Mouse (Mus musculus): Measurements from ENCODE around the gene Gm8879. TPM values are rescaled to one million over a fixed set of nuclear protein-coding genes. Genes with fewer than 3 reads are reported as not detected.
"Not testable (repeated sequence)": the region's sequence is repeated elsewhere in the genome, so short reads cannot be mapped to it uniquely, and the experiment has no call there.

Gene Gm8879
- polyA plus RNA-seq (2014; fragmentation: Nextera tagmentation; extraction: Ambion mirVana) = not detected in 2 replicates

GRCm38 (mm10) chr5:11127334-11127733, at the start of gene Gm8879:
TSS of gene Gm8879 (plus strand) at chr5:11127634.
- ATAC-seq (ENCODE audit: low FRiP score, low TSS enrichment); H3K27ac ChIP-seq (replicated peaks; ENCODE audit: low read depth, low read length); H3K4me1 ChIP-seq (ENCODE audit: control insufficient read depth, insufficient read depth, low read length); H3K9ac ChIP-seq (replicated peaks; ENCODE audit: low read length); H3K9me3 ChIP-seq (ENCODE audit: control insufficient read depth, low read length); H3K4me2 ChIP-seq (ENCODE audit: low read length); DNase-seq; H3K27me3 ChIP-seq (ENCODE audit: control insufficient read depth, insufficient read depth, low read length); H3K4me3 ChIP-seq (replicated peaks; ENCODE audit: low read depth, low read length); H3K36me3 ChIP-seq (ENCODE audit: control insufficient read depth, insufficient read depth, low read length): not testable (repeated sequence)
- no CpG with 5 or more reads among the region's 3 CpGs for WGBS

GRCm38 (mm10) chr5:11138031-11138430, 10.6 kb downstream of the Gm8879 start:
- not testable (repeated sequence) for H3K27me3 ChIP-seq (ENCODE audit: control insufficient read depth, insufficient read depth, low read length); DNase-seq; H3K4me3 ChIP-seq (replicated peaks; ENCODE audit: low read depth, low read length); H3K9ac ChIP-seq (replicated peaks; ENCODE audit: low read length); H3K4me2 ChIP-seq (ENCODE audit: low read length); ATAC-seq (ENCODE audit: low FRiP score, low TSS enrichment); H3K4me1 ChIP-seq (ENCODE audit: control insufficient read depth, insufficient read depth, low read length); H3K27ac ChIP-seq (replicated peaks; ENCODE audit: low read depth, low read length); H3K9me3 ChIP-seq (ENCODE audit: control insufficient read depth, low read length); H3K36me3 ChIP-seq (ENCODE audit: control insufficient read depth, insufficient read depth, low read length)
- 91% methylated on average over 12 of the region's 12 CpGs for WGBS

Other genes with a start within 250 kb of the Gm8879 start
- gene Gm8871, start 179.8 kb upstream of the Gm8879 start, polyA plus RNA-seq (2014; fragmentation: Nextera tagmentation; extraction: Ambion mirVana) = not detected in 2 replicates
- not detected in 2 replicates for gene Gm8857, start 179.8 kb upstream of the Gm8879 start, polyA plus RNA-seq (2014; fragmentation: Nextera tagmentation; extraction: Ambion mirVana)
- gene Gm5861, start 55.4 kb downstream of the Gm8879 start, polyA plus RNA-seq (2014; fragmentation: Nextera tagmentation; extraction: Ambion mirVana) = not detected in 2 replicates
- gene Gm8890, start 128.4 kb downstream of the Gm8879 start, polyA plus RNA-seq (2014; fragmentation: Nextera tagmentation; extraction: Ambion mirVana) = not detected in 2 replicates
- not detected in 2 replicates for gene Speer1, start 213.9 kb downstream of the Gm8879 start, polyA plus RNA-seq (2014; fragmentation: Nextera tagmentation; extraction: Ambion mirVana)

Data from midbrain, embryonic 14.5 days (tissue).